Mouse (Mus musculus) brain, embryonic 14.5 days (tissue): ENCODE measurements at regions not wholly inside any gene's neighbourhood (a gene's known extent, or its start where the extent isn't known, plus 50 kb on each side); places are given as distances from the start of the nearest gene placed in this dataset.

Experiments used
- CTCF ChIP-seq: fragments of 200-500 bp; IDR thresholded peaks from 2 replicates; pipeline ENCODE4 v1.5.1; 2012; ENCODE audit warnings: inconsistent platforms, mild to moderate bottlenecking, moderate library complexity, borderline replicate concordance; ENCODE audit not compliant: insufficient read depth, insufficient read length; ENCODE audit errors: extremely low read depth
- POLR2A ChIP-seq: fragments of 200-500 bp; IDR thresholded peaks from 2 replicates; pipeline ENCODE4 v1.6.1; 2012; ENCODE audit warnings: mild to moderate bottlenecking, inconsistent platforms, borderline replicate concordance; ENCODE audit not compliant: poor library complexity, insufficient read depth, insufficient read length, severe bottlenecking; ENCODE audit errors: extremely low read depth

DNA sequence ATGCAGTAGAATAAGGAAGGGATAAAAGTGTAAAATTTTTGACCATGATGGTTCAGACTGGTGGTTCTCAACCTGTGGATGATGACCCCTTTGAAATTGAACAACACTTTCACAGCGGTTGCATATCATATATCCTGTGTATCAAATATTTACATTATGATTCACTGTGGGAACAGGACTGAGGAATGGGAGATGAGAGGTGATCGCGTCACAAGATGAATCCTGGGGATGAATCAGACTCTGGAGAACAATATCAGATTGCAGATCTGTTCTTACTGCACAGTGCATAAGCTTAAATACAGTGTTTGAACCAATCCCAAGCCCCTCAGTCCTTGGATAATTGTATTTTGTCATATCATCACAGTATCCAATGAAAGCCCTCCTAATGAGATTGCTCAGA lies 292.7 kb upstream of the Man1a start:
- TF ChIP-seq POLR2A (no peak), CTCF (no peak)
